Mouse (Mus musculus): ENCODE measurements at regions not wholly inside any gene's neighbourhood (a gene's known extent, or its start where the extent isn't known, plus 50 kb on each side); places are given as distances from the start of the nearest gene placed in this dataset.

DNA sequence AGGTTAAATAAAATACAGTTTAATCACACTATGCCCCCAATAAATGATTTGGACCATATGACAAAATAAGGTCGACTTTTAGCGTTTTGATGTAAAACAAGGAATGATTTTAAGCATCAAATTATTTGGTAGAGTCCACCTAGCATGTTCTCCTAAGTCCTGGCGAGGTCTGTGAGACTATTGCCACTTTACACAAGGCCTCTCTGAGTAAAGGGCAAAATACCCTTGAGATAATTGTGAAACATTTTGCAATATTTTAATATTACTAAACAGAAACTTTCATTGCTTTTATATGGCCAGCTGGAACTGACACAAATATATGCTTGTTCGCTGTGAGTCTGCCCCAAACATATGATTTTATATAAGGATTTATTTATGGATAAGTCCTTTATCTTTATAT, 629.4 kb upstream of the Zeb2 start:
- no peak for DNase-seq

GRCm38 (mm10) chr2:45736278-45736677, 619.1 kb upstream of the Zeb2 start:
- DNase-seq = peak; percentile 66

DNA sequence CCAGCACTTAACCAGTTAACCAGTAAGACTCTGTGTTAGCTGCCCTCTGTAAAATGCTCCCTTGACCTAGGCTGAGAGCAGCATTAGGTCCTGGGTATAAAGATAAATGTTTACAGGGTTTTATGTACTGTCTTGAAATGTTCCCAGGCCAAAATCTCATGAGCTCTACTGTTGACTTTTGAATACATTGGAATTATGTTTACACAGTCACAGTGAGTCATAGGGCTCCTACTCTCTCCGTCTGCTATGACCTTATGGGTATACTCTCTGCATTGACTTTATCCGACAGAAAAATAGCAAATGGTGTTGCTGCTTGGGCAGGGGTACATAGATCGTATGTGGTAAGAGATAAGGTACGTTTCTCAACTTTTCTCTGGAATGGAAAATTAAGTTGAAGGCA, 596.8 kb upstream of the Zeb2 start:
- no peak for DNase-seq

DNA sequence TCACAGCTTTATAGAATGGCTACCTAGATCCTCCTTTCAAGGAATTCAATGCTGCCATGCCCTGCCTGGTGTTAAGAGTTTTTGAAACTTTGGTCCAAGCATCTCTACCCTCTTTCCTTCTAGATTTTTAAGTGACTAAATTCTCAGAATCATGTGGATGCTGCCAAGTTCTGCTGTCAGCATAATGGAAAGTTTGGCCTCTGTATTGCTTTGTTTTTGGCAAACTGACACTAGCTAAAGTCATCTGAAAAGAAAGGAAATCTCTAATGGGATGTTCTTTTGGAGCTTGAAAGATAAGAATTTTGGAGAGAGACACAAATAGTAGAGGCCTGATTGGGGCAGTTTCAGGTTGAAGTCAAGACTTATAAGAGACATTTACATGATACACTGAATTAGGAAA, 589.8 kb upstream of the Zeb2 start:
- no peak for DNase-seq

- DNase-seq = peak; percentile 23
Observed at GRCm38 (mm10) chr2:45702511-45702910, 585.3 kb upstream of the Zeb2 start.

DNA sequence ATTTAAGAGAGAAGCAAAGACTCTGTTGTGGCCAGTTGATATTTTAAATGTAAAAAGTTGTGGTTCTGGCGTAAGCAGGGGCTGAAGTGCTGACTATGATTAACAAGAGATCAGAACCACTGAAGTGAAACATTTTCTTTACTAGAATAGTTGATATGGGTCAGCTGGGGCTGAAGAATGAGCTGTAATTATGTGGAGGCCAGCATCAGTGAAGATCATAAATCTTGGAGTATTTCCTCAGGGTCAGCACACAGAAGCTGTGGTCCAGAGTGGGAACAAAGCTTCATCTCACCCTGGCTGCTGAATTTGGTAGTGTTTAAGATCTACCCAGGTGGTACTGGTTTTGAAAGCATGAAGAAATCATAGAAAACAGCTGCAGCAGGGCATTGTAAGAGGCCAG, 583.4 kb upstream of the Zeb2 start:
- no peak for DNase-seq

DNA sequence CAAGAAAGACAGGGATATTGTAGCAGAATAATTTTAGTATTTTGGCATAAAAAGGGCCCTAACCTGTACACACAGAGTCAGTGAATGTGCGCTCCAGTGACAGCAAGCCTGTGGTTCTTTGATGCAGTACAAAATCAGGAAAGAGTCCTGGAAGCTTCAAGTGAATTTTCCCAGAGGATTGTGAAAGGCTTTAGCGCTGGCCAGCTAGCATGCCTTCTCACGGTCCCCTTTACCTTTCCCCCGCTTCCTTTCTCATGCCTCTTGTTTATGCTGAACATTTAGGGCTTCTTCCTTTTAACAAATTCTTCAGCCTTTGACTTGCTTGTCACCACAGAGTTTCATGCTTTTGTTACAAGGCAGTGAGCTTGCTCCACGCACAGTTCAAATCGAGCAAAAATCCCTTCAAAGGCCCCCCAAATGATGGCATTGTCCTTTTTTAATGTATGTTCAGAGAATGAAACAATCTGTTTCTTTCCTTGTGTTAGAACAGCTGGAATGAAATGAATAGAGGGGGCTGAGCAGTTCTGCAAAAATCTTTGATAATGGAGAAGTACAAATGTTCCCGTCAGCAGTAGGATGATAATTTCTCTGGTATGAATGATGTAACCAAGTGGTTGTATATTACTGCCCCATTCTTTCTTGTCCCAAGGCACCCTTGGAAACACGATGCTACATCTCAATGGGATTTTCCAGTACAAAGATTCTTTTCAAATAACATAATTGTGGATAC, 576.3 kb upstream of the Zeb2 start:
- DNase-seq = no peak

GRCm38 (mm10) chr2:45692819-45693218, 575.6 kb upstream of the Zeb2 start:
- DNase-seq = no peak

GRCm38 (mm10) chr2:45688996-45689395, 571.8 kb upstream of the Zeb2 start:
- no peak for DNase-seq

DNA sequence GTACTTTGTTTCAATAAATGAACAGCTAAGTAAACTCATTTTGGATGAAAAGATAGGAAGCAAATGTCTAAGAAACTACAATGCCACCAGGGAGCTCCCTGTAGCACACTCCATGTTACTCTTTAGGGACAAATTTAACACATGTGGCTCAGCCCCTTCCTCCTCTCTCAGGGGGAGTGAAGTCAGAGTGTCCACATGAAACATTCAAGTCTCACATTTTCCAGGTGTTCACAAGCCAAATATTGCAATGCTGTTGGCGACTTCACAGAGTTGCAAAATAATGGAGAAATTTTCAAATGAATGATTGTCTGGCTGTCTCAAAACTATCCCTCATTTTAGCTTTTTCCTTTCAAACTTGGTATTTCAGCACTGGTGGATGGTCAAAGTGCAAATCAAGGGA, 564.1 kb upstream of the Zeb2 start:
- no peak for DNase-seq

DNA sequence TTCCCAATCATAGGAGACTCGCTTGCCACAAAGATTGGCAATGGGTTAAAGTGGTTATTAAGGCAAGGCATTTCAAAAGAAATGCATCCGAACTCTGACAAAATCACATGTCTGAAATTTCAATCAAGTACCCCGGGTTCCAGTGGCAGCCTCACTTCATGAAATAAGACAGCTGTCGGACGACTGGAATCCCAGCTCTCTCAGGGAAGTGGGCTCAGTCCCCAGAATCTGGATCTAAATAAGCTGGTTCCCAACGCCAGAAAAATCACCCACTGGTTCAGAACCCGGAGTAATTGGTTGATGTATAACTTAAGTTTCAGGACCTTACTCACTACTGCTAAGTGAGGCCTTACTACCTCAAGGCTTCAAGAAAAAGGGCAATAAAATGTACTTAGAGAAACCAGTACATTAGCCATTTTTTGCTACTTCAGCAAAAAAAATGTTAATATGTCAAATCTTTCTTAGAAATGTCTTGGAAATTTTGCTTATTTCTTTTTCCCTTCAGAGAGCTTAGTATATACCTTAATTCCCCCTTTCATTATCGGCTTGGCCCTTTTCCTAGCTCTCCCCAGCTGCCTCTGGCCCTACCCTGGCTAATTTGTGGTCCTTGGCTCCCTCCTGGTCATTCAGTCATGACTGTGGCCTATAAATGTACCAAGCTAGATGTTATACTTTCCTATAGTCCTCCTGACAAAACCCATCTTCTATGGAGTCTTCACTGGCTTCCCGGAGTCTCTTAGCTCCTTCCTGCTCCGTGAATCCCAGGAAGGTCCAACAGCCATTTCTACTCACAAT, 562.1 kb upstream of the Zeb2 start:
- no peak for DNase-seq

- DNase-seq = no peak
Observed at GRCm38 (mm10) chr2:45678685-45679084, 561.5 kb upstream of the Zeb2 start.

GRCm38 (mm10) chr2:45675776-45676175, 558.6 kb upstream of the Zeb2 start:
- DNase-seq = no peak

DNA sequence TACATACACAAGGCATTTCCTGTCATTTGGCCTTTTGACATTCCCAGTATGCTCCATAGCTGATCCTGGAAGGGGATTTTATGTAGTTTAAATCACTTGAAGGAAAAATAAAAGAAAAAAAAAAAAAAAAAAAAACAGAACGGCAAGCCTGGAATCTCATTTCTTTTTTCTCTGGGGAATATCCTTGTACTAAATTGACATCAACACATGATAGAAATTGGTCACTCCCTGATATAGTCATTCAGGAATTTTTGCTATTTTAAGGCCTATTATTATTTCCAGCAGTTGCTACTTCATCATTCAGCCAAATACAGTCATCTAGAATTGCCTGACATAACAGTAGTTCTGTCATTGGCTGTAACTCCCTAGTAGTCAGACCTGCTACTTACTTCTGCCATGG, 538.8 kb upstream of the Zeb2 start:
- DNase-seq = no peak

GRCm38 (mm10) chr2:45654693-45655092, 537.5 kb upstream of the Zeb2 start:
- DNase-seq = no peak

DNA sequence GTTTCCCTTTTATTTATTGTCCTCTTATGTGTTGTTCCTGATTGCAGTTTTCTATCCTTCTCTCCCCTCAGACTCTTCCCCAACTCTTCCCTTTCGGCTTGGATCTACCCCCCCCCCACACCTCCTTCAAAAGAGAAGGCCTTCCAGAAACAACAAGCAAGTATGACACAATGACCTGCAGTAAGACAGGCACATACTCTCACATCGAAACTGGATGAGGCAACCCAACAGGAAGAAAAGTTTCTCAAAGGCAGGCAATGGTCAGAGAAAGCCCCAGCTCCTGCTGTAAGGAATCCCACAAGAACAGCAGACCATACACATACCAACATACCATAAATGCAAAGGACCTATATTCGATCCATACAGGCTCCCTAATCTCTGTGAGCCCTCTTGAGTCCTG, 535.8 kb upstream of the Zeb2 start:
- DNase-seq = no peak

- DNase-seq = no peak
Observed at GRCm38 (mm10) chr2:45650271-45650985, 533.2 kb upstream of the Zeb2 start.

- no peak for DNase-seq
Observed at GRCm38 (mm10) chr2:45647846-45648245, 530.7 kb upstream of the Zeb2 start.

DNA sequence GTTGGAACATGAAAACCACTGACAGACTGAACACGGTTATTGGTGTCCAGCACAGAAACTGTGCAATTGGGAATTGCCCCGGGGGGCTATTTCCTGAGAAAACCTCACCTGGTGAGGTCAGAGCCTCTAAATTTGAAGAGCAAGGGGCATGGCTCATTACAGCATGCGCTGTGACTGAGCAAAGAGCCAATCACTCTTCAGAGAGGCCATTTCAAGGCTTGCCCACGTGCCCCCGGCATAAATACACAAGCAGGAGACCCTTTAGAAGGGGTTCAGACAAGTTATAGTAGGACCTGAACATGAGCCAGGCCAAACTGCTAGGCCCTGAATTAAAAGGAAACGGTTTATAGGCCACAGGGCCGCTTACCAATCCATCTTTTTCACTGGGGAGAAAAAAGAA, 512.9 kb upstream of the Zeb2 start:
- no peak for DNase-seq

GRCm38 (mm10) chr2:45629616-45630015, 512.4 kb upstream of the Zeb2 start:
- peak; percentile 3 for DNase-seq

DNA sequence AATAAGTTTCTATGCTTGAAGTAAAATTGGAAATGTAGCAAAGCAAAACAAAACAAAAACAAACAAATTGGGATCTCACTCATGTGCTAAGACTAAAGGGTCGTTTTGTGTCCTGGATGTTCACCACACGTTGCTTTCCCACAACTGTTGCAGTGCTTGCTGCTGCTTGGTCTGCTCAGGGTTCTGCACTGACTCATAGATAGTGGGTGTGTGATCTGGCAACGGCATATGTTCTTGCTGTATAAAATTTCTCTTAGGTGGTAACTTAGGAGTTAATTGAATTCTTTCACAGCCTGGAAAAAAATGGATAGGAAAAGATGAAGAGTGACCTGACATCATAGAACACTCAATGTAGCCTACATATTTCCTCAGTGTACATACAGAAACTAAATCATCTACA, 505.9 kb upstream of the Zeb2 start:
- no peak for DNase-seq

- no peak for DNase-seq
Observed at GRCm38 (mm10) chr2:45608926-45609325, 491.7 kb upstream of the Zeb2 start.

- no peak for DNase-seq
Observed at GRCm38 (mm10) chr2:45607393-45607792, 490.2 kb upstream of the Zeb2 start.

GRCm38 (mm10) chr2:45601332-45601900, 484.2 kb upstream of the Zeb2 start:
- no peak for DNase-seq

Measured in retina, postnatal 1 day (tissue).